Mouse (Mus musculus) gastrocnemius, adult 2 months (tissue): ENCODE data around the gene Elavl3. TPM values are rescaled to one million over a fixed set of nuclear protein-coding genes. Genes with fewer than 3 reads are reported as not detected.

Experiments used
- DNase-seq: peaks from one replicate; pipeline ENCODE4 v3.0.0; 2022
- H3K27ac ChIP-seq: fragments of 200-600 bp; 2 replicates; pipeline ENCODE4 v1.8.1; 2022; ENCODE audit warnings: mild to moderate bottlenecking
- H3K4me3 ChIP-seq: fragments of 200-600 bp; 2 replicates; pipeline ENCODE4 v1.8.1; 2022; ENCODE audit warnings: mild to moderate bottlenecking, moderate library complexity
- CTCF ChIP-seq: fragments of 200-600 bp; IDR thresholded peaks from 2 replicates; pipeline ENCODE4 v1.8.1; 2022; ENCODE audit warnings: antibody characterized with exemption, mild to moderate bottlenecking, moderate library complexity
- intact Hi-C: fragments of 180-260 bp; cut with DNase I; formaldehyde crosslinking; loops from one replicate; pipeline ENCODE4 v1.15.1; 2025
- total RNA-seq, 2 experiments: library from RNA; stranded (reverse); gene quantifications; 2 replicates each; pipeline ENCODE4 v1.2.3; 2021

Gene Elavl3
- total RNA-seq, 2 experiments from 2014 or later = not detected

- no peak for TF ChIP-seq CTCF
- Histone ChIP-seq H3K4me3 (no peak overlapping the region), H3K27ac (no peak overlapping the region)
- intact Hi-C loops = no loop called here
- no peak for DNase-seq
Observed at GRCm38 (mm10) chr9:22024592-22024991, 27.2 kb downstream of the Elavl3 start.

GRCm38 (mm10) chr9:22017208-22017825, 34.5 kb downstream of the Elavl3 start:
- intact Hi-C loops = no loop called here

GRCm38 (mm10) chr9:22016245-22016644, 35.6 kb downstream of the Elavl3 start:
- Histone ChIP-seq H3K27ac (no peak overlapping the region), H3K4me3 (no peak overlapping the region)
- intact Hi-C loops = no loop called here
- TF ChIP-seq CTCF = no peak
- no peak for DNase-seq

More at GRCm38 (mm10) chr9:22017208-22017825, 34.5 kb downstream of the Elavl3 start:
- DNase-seq = no peak
- TF ChIP-seq CTCF = no peak
- Histone ChIP-seq H3K4me3 (no peak overlapping the region), H3K27ac (no peak overlapping the region)

GRCm38 (mm10) chr9:22012731-22013130, 39.1 kb downstream of the Elavl3 start:
- H3K4me3 ChIP-seq = no peak overlapping the region
- intact Hi-C loops = no loop called here
- no peak for DNase-seq
- TF ChIP-seq CTCF = no peak
- H3K27ac ChIP-seq = no peak overlapping the region

GRCm38 (mm10) chr9:22011055-22011454, 40.8 kb downstream of the Elavl3 start:
- Histone ChIP-seq H3K4me3 (no peak overlapping the region), H3K27ac (no peak overlapping the region)
- intact Hi-C loops = no loop called here
- DNase-seq = peak; percentile 10
- no peak for TF ChIP-seq CTCF

- TF ChIP-seq CTCF = no peak
- intact Hi-C loops = loop anchor here (5.0 to 10.0 kb wide), 2 partner anchors 68 to 150 kb away; partner anchors contain the start of genes Gm49318, Pigyl and Zfp653
- H3K27ac ChIP-seq = no peak overlapping the region
- no peak for DNase-seq
- no peak overlapping the region for H3K4me3 ChIP-seq
Observed at GRCm38 (mm10) chr9:22004546-22004945, 47.3 kb downstream of the Elavl3 start.

- TF ChIP-seq CTCF = no peak
- peak; percentile 39 for DNase-seq
- intact Hi-C loops = loop anchor here (2.0 to 10.0 kb wide), 3 partner anchors 46 to 152 kb away; partner anchors contain the start of genes Gm49318, Pigyl and Zfp653
- Histone ChIP-seq H3K4me3 (peak overlapping the region; percentile 94), H3K27ac (peak overlapping the region; percentile 89)
Observed at GRCm38 (mm10) chr9:22003163-22003554, 48.7 kb downstream of the Elavl3 start.

- peak; percentile 100 for DNase-seq
- Histone ChIP-seq H3K27ac (peak within 1 kb of the TSS; percentile 89), H3K4me3 (peak within 1 kb of the TSS; percentile 94)
- intact Hi-C loops = loop anchor here (2.0 to 10.0 kb wide), 3 partner anchors 46 to 152 kb away; partner anchors contain the start of genes Gm49318, Pigyl and Zfp653
- TF ChIP-seq CTCF = no peak
Observed at GRCm38 (mm10) chr9:22002194-22003162, 49.3 kb downstream of the Elavl3 start, which contains the start of the genes Ccdc151 and Prkcsh. Gene Ccdc151 (minus strand): TSS chr9:22002634. Gene Prkcsh (plus strand): TSS chr9:22002806.

- intact Hi-C loops = loop anchor here (2.0 to 10.0 kb wide), 3 partner anchors 45 to 153 kb away; partner anchors contain the start of genes Gm49318, Pigyl and Zfp653
- no peak for DNase-seq
- H3K27ac ChIP-seq = no peak overlapping the region
- no peak for TF ChIP-seq CTCF
- H3K4me3 ChIP-seq = no peak overlapping the region
Observed at GRCm38 (mm10) chr9:22001633-22002032, 50.2 kb downstream of the Elavl3 start.

GRCm38 (mm10) chr9:22000296-22000695, 51.5 kb downstream of the Elavl3 start:
- TF ChIP-seq CTCF = no peak

GRCm38 (mm10) chr9:21996178-21996867, 55.5 kb downstream of the Elavl3 start:
- no peak for DNase-seq
- TF ChIP-seq CTCF = no peak
- intact Hi-C loops = no loop called here

More at GRCm38 (mm10) chr9:22000296-22000695, 51.5 kb downstream of the Elavl3 start:
- DNase-seq = no peak
- intact Hi-C loops = loop anchor here (5.0 to 10.0 kb wide), 2 partner anchors 72 to 155 kb away; partner anchors contain the start of genes Gm49318, Pigyl and Zfp653
- H3K4me3 ChIP-seq = no peak overlapping the region
- H3K27ac ChIP-seq = no peak overlapping the region

GRCm38 (mm10) chr9:21992227-21992626, 59.6 kb downstream of the Elavl3 start:
- DNase-seq = no peak
- Histone ChIP-seq H3K27ac (no peak overlapping the region), H3K4me3 (no peak overlapping the region)
- no peak for TF ChIP-seq CTCF
- intact Hi-C loops = no loop called here

More at GRCm38 (mm10) chr9:21996178-21996867, 55.5 kb downstream of the Elavl3 start:
- Histone ChIP-seq H3K27ac (no peak overlapping the region), H3K4me3 (no peak overlapping the region)
